Mouse (Mus musculus) ES-E14 (cell line): ENCODE results near the gene Igsf8.

Experiments used
- CHD2 ChIP-seq: IDR thresholded peaks from 2 replicates; pipeline ENCODE4 v1.6.1; 2014; ENCODE audit warnings: mild to moderate bottlenecking, low read depth, low read length, inconsistent platforms
- HCFC1 ChIP-seq: IDR thresholded peaks from 2 replicates; pipeline ENCODE4 v1.6.1; 2012; ENCODE audit warnings: low read length, inconsistent platforms, borderline replicate concordance; ENCODE audit not compliant: insufficient read depth
- MAFK ChIP-seq: IDR thresholded peaks from 2 replicates; pipeline ENCODE4 v1.6.1; 2014; ENCODE audit warnings: mild to moderate bottlenecking, low read depth, low read length, inconsistent platforms; ENCODE audit not compliant: insufficient read depth
- ZC3H11A ChIP-seq: IDR thresholded peaks from 2 replicates; pipeline ENCODE4 v1.6.1; 2012; ENCODE audit warnings: low read depth, mild to moderate bottlenecking, inconsistent platforms, low read length, borderline replicate concordance
- ZNF384 ChIP-seq: IDR thresholded peaks from 2 replicates; pipeline ENCODE4 v1.6.1; 2012; ENCODE audit warnings: low read depth, low read length, inconsistent platforms

DNA sequence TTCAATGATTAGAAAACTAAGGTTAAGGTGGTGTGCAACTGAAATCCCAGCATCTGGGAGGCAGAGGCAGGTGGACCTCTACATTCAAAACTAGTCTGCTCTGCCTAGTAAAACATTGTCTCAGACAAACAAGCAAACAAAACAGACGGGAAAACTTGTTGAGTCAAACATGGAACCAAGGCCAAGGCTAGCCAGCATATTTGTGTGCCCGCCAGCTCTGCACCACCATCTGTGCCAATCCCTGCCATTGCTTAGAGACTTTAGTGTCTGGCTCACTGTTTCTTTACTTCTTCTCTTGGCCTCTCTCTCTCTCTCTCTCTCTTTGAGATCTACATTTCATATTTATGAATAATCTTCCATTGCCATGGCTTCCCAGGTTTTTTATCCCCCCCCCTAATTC, 33.2 kb upstream of the Igsf8 start:
- TF ChIP-seq MAFK, result no peak
- TF ChIP-seq ZNF384, result no peak
- TF ChIP-seq CHD2, result no peak
- TF ChIP-seq HCFC1, result no peak
- TF ChIP-seq ZC3H11A, result no peak
